Mouse (Mus musculus) urinary bladder, adult 18-20 months (tissue): Measurements from ENCODE around the gene Ch25h.

Source experiments
- DNase-seq, 2 experiments: peaks; one replicate each; pipeline ENCODE4 v3.0.0; 2022; ENCODE audit warnings: low spot score in 2 of 2, mixed read lengths in 2 of 2

Ch25h gene

DNA sequence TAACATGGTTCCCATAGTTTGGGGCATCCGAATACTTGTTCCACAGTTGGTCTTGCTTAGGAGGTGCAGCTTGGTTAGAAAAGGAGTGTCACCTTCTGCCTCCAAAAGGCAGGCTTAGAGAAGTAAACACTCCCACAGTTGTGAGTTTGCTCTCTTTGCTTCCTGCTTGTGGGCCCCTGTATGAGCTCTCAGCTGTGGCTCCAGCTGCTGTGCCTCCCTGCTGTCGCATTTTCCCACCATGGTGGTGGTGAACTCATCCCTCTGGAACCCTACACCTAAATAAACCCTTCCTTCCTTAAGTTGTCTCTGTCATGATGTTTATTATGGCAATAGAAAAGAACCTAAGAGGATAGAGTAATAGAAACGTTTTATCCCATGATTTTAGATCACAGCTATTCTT lies 6.2 kb downstream of the Ch25h start:
- no peak for DNase-seq

DNA sequence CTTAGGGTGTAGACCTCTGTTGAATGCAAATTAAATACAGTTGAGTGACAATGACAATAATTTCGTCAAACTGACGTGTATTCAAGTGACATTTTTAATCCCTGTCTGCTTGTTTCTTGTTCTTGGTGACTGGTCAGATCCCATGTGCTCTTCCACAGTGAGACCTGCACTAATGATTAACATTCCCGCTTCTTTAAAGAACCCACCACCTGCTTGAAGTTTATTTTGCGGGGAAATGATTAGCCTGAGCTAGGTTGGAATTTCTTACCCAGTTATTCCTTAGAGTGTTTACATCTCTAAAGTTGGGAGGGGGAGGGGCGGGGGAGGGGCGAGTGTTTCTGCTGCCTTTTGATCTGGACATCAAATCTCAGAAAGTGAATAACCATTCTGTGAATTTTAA lies 6.7 kb downstream of the Ch25h start:
- no peak for DNase-seq

DNA sequence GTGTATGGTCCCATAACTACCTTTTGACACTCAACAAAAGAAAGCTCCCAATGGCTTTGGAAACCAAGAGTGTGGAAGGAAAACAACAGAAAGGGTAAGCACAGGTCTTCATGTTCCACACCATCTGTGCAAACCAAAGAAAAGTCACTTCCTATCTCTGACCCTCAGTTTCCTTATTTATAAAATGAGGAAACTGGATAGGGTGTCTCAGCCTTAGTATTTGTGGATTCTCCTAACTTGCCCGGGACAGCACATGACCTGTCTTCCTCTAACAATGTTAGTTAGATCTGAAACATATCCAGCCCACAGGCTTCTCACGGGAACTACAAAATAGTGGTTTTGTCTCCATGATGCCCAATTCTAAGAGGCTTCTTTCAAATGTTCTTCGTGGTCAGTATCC lies 10.5 kb downstream of the Ch25h start:
- no peak for DNase-seq

DNA sequence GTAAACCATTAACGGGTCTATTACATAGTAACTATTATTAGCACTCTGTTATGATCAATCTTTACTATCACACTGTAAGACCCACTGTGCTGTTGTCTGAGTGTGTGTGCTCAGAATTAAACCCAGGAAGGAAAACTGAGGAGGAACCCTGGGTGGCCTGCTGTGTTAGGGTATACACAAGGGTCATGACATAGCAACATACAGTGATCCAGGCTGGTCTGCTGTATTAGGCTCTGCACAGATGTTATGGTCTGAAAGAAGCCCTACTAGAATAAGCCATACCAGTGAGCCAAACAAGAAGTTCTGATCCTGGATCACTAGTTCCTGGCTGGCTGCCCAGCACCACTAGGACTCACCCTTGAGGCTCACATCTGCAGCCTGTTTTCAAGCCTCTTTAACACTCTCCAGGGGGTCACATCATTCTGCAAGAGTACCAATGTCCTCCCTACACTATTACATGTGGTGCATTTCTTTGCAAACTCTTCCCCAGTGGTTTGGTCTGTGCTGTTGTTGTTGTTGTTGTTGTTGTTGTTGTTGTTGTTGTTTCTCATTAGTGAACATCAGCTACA lies 13.4 kb downstream of the Ch25h start:
- no peak for DNase-seq

DNA sequence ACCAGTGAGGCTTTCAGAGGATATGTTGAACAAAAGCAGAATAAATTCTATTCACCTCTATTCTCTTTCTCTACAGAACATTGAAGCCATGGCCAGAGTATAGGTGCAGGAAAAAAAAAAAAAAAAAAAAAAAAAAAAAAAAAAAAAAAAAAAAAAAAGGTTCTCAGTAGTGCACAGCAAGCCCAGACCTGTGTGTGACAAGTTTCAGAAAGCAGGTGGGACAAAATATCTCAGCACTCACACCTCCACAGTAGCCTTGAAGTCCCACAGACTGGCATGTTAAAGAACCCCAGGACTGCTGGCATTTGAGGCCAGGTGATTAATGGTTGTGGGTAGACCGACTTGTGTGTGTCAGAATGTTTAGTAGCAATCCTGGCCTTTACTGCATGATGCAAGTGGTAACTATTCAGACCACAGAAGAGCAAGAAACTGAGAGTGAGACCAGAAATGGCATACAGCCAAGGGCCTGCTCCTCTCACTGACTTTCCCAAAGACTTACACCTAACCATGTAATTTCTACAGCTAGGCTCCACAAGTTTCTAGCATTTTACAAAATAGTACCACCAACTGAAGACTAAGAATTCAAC lies 24.1 kb downstream of the Ch25h start:
- DNase-seq, result no peak

DNA sequence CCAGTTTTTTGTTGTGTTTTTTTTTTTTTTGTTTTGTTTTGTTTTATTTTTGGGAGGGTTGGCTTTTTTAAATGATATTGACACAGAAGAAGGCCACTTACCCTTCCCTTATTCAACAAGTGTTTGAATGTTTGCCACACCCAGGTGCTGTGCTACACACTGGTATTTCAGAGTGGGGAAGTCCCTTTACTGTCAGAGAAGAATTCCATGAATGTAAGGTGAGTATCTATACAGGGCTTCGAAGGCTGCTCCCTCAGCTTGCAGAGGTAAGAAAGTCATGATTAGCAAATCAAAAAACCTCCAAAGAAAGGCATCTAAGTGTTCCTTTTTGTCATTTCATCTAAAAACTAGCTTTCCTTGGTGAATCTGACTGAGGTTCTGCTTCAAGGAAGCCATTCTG lies 26.1 kb downstream of the Ch25h start:
- DNase-seq, result no peak

DNA sequence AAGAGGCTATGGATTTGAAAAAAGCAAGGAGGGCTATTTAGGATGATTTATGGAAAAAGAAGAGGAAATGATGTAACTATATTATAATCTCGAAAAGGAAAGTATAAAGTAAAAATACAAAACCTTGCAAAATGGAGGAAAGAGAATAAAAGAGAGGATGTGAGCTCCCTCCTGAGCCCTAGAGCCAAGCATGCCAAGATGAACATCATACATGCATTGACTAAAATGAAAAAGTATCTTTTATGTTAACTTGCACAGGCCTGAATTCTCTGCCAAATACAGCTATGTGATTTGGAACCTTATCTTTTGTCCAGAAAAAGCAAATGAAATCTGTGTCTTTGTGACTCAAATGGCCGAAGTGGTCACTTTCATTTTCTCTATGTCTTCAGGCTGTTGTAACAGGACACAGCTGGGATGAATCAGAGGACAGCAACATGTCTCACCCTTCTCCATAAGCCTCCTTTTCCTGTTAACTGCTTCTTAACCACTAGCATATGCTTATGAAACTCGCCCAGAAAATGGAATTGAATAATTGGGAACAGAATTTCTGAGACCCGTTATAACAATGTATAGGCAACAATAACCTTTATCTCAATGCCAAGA lies 29.5 kb downstream of the Ch25h start:
- peak in 1 of 2 experiments; percentile 13 for DNase-seq

DNA sequence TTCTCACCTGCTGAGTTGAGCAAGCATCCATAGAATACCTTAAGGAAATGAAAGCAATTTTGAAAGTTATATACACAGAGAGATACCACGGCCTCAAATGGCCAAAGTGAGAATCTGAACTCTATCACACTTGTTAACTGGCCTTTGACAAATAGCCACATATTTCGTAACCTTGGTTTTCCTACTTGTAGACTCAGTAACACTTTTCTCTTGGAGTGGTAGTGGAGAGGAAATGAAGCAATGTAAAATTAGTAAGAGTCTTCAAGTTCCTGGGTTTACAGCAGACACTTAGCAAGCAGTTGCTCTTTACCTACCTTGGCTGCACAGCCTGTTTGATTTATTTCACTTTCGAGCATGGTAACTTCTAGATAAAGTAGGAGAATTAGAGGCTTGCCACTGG lies 30.2 kb downstream of the Ch25h start:
- DNase-seq, result no peak

DNA sequence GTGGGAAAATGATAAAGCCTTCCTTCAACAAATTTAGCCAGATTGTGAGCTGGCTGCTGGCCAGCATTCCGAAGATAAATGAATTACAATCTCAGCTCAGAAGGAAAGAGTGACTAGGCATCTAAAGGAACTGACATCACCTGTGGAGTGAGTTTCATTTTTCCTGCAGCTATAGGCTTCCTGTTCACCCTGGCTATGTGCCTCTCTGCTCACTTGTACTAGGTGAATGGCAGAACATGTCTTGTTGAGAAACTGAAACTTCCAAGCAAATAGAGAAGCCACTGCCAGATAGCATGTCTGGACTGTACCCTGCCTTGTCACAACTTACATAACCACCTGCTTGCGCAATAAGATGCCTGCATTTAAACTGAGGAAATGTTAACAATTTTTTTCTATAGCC lies 33.0 kb downstream of the Ch25h start:
- peak; percentile 18 to 61 for DNase-seq

DNA sequence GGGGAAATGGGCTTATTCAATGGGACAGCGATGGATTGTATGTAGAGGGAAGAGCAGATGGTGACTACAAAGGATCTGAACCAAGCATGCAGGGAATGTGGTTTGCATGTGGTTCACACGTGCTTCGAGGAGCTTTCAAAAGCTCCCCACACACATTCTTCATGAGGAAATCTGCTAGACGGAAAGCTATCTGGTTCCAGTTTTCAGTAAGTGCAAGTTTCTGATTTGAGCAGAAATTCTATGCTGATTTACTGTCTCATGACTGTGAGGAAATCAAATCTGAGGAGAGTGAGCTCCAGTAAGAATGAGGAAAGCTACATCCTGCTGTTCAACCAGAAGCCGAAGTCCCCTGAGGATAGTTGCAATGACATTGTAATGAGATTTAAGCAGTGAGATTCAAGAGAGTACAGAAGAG lies 39.8 kb downstream of the Ch25h start:
- no peak for DNase-seq

DNA sequence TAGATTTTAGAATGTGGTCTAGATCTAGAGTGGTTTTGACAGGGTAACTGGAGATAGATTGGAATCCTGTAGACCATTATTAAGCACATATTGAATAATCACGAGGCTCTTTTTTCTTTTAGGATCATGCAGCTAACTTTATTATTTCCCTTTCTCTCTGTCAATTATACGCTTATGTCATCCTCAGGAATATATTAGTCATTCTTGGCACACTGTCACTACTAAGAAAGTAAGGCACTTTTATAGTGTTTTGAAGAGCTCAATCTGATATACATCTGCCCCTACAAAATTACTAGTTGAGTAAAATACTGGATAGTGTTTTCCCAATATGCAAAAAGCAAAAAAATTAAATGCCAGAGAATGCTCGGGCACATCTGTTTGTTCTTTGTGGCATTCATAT lies 43.6 kb downstream of the Ch25h start:
- no peak for DNase-seq

DNA sequence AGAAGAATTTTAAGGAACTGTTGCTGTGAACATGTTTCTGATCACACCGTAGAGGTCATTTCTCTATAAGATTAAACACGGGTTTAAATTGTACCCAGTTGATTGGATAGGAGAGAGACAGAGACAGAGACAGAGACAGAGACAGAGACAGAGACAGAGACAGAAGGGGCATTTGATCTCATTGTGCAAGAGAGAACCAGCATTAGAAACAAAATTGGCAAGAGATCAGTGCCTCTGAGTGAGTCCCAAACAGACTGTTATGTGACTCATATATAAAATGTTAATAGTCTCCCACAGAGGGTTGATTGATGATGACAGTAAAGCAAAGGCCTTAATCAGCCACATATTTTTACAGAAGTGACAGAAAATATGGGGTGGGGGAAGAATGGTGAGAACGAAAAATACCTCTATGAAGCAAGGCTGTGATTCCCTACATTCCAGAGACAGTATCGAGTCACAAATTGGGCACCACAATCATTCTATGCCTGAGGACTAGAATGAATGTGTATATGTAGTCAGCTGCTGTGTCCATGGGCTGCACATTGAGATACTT lies 51.1 kb downstream of the Ch25h start:
- no peak for DNase-seq
